Mouse (Mus musculus) heart, embryonic 14.5 days (tissue): ENCODE measurements around the gene Mid1. TPM values are rescaled to one million over a fixed set of nuclear protein-coding genes. Genes with fewer than 3 reads are reported as not detected.

Experiments
- ATAC-seq: fragments of 200-750 bp; cut with Nextera tagmentation; 2 replicates; pipeline ENCODE4 v1.8.0; 2017; ENCODE audit warnings: low read depth, moderate TSS enrichment; ENCODE audit not compliant: insufficient number of reproducible peaks, insufficient read depth, low FRiP score
- H3K27ac ChIP-seq, 2 experiments: fragments of 200-500 bp in 1 of 2; fragments of 300-500 bp in 1 of 2; sonication (generic) in 1 of 2; replicated peaks in 1 of 2; 2 replicates each; pipeline ENCODE4 v1.5.1; 2012 to 2014; ENCODE audit warnings: low read depth in 2 of 2, low read length in 2 of 2, control low read depth in 1 of 2, mild to moderate bottlenecking in 1 of 2, mixed read lengths in 1 of 2; ENCODE audit not compliant: control insufficient read depth in 1 of 2, insufficient read depth in 1 of 2
- H3K27me3 ChIP-seq: fragments of 300-500 bp; sonication (generic); 2 replicates; pipeline ENCODE4 v1.6.1; 2014; ENCODE audit warnings: mild to moderate bottlenecking, low read length, control low read depth; ENCODE audit not compliant: control insufficient read depth, insufficient read depth
- H3K36me3 ChIP-seq: fragments of 300-500 bp; sonication (generic); 2 replicates; pipeline ENCODE4 v1.6.1; 2014; ENCODE audit warnings: mild to moderate bottlenecking, control low read depth, low read length, mixed read lengths; ENCODE audit not compliant: control insufficient read depth, insufficient read depth
- H3K4me1 ChIP-seq, 2 experiments: fragments of 200-500 bp in 1 of 2; fragments of 300-500 bp in 1 of 2; sonication (generic) in 1 of 2; 2 replicates each; pipeline ENCODE4 v1.6.1; 2012 to 2014; ENCODE audit warnings: low read length in 2 of 2, control low read depth in 1 of 2, mixed read lengths in 1 of 2; ENCODE audit not compliant: control insufficient read depth in 2 of 2, insufficient read depth in 2 of 2
- H3K4me2 ChIP-seq: fragments of 300-500 bp; sonication (generic); 2 replicates; pipeline ENCODE4 v1.6.1; 2014; ENCODE audit warnings: mild to moderate bottlenecking, low read length
- H3K4me3 ChIP-seq, 2 experiments: fragments of 200-500 bp in 1 of 2; fragments of 300-500 bp in 1 of 2; sonication (generic) in 1 of 2; 2 replicates each; pipeline ENCODE4 v1.5.1; 2012 to 2014; ENCODE audit warnings: low read length in 2 of 2, mild to moderate bottlenecking in 2 of 2, control low read depth in 1 of 2, low read depth in 1 of 2, moderate library complexity in 1 of 2; ENCODE audit not compliant: control insufficient read depth in 1 of 2, insufficient read depth in 1 of 2
- H3K9ac ChIP-seq: fragments of 300-500 bp; sonication (generic); 2 replicates; pipeline ENCODE4 v1.6.1; 2014; ENCODE audit warnings: mild to moderate bottlenecking, low read length
- H3K9me3 ChIP-seq: fragments of 300-500 bp; sonication (generic); 2 replicates; pipeline ENCODE4 v1.6.1; 2016; ENCODE audit warnings: low read length, control low read depth; ENCODE audit not compliant: control insufficient read depth
- WGBS: fragments of 180-500 bp; shearing (Covaris S2); extraction: QIAGEN DNeasy Blood & Tissue Kit; methylation state at CpG from one replicate; pipeline ENCODE4 v1.1.7; 2014; 5-methylcytosine and 5-hydroxymethylcytosine counted together
- polyA plus RNA-seq: library from polyadenylated mRNA; unstranded; fragments of >200 nt; fragmentation: Nextera tagmentation; extraction: Ambion mirVana; gene quantifications from 2 replicates; pipeline ENCODE4 v1.2.1, GENCODE M21; 2014

The Mid1 gene
- polyA plus RNA-seq, 1 experiment from 2014 or later: 8.1 TPM

- Histone ChIP-seq H3K27ac (no peak overlapping the region), H3K27me3 (no peaks in the 10 kb centered on the region), H3K4me1 (peaks cover 0 to 3% of the 10 kb centered on the region in 2 experiments; a peak in 1 of 4 replicates), H3K9me3 (no peaks in the 10 kb centered on the region), H3K4me2 (no peak overlapping the region), H3K36me3 (no peaks in the 10 kb centered on the region), H3K4me3 (no peak overlapping the region), H3K9ac (no peak overlapping the region)
- ATAC-seq: no peak
- WGBS: 53% methylated on average over 5 of the region's 5 CpGs
Observed at GRCm38 (mm10) chrX:169844150-169844772, 159.3 kb downstream of the Mid1 start.

GRCm38 (mm10) chrX:169846187-169846586 lies 161.2 kb downstream of the Mid1 start:
- ATAC-seq: no peak
- WGBS: 65% methylated on average over 3 of the region's 3 CpGs
- Histone ChIP-seq H3K9ac (no peak overlapping the region), H3K4me2 (no peak overlapping the region), H3K36me3 (no peaks in the 10 kb centered on the region), H3K4me1 (peaks cover 0 to 3% of the 10 kb centered on the region in 2 experiments; a peak in 1 of 4 replicates), H3K27me3 (no peaks in the 10 kb centered on the region), H3K4me3 (no peak overlapping the region), H3K27ac (no peak overlapping the region), H3K9me3 (no peaks in the 10 kb centered on the region)

- 60% methylated on average over 2 of the region's 2 CpGs for WGBS
- Histone ChIP-seq H3K4me1 (no peaks in the 10 kb centered on the region; a peak in 1 of 4 replicates), H3K9me3 (no peaks in the 10 kb centered on the region), H3K36me3 (no peaks in the 10 kb centered on the region), H3K27me3 (no peaks in the 10 kb centered on the region), H3K4me2 (no peak overlapping the region), H3K4me3 (no peak overlapping the region), H3K27ac (no peak overlapping the region), H3K9ac (no peak overlapping the region)
- no peak for ATAC-seq
Observed at GRCm38 (mm10) chrX:169861194-169861720, 176.3 kb downstream of the Mid1 start.

- no peaks in the 10 kb centered on the region for H3K9me3 ChIP-seq
- no peak for ATAC-seq
- no peak overlapping the region for H3K4me3 ChIP-seq
- no peaks in the 10 kb centered on the region for H3K27me3 ChIP-seq
- no peaks in the 10 kb centered on the region for H3K36me3 ChIP-seq
- H3K27ac ChIP-seq: no peak overlapping the region
- H3K4me2 ChIP-seq: no peak overlapping the region
- H3K4me1 ChIP-seq: no peaks in the 10 kb centered on the region; a peak in 1 of 4 replicates
- no peak overlapping the region for H3K9ac ChIP-seq
Observed at GRCm38 (mm10) chrX:169862440-169862839, 177.4 kb downstream of the Mid1 start.

GRCm38 (mm10) chrX:169862848-169863247 lies 177.8 kb downstream of the Mid1 start:
- Histone ChIP-seq H3K4me1 (no peaks in the 10 kb centered on the region; a peak in 1 of 4 replicates), H3K9me3 (no peaks in the 10 kb centered on the region), H3K27ac (no peak overlapping the region), H3K9ac (no peak overlapping the region), H3K27me3 (no peaks in the 10 kb centered on the region), H3K36me3 (no peaks in the 10 kb centered on the region), H3K4me2 (no peak overlapping the region), H3K4me3 (no peak overlapping the region)
- WGBS: 38% methylated on average over 1 of the region's 1 CpGs
- no peak for ATAC-seq

- H3K27ac ChIP-seq: no peak overlapping the region
- WGBS: 62% methylated on average over 1 of the region's 1 CpGs
Observed at GRCm38 (mm10) chrX:169863841-169864240, 178.8 kb downstream of the Mid1 start.

GRCm38 (mm10) chrX:169868223-169868622 lies 183.2 kb downstream of the Mid1 start:
- H3K27ac ChIP-seq: no peak overlapping the region
- no peaks in the 10 kb centered on the region for H3K4me1 ChIP-seq
- no peaks in the 10 kb centered on the region for H3K9me3 ChIP-seq
- ATAC-seq: no peak
- no peaks in the 10 kb centered on the region for H3K27me3 ChIP-seq
- no peak overlapping the region for H3K9ac ChIP-seq
- 53% methylated on average over 5 of the region's 5 CpGs for WGBS
- no peak overlapping the region for H3K4me2 ChIP-seq
- no peak overlapping the region for H3K4me3 ChIP-seq
- no peaks in the 10 kb centered on the region for H3K36me3 ChIP-seq

More at GRCm38 (mm10) chrX:169863841-169864240, 178.8 kb downstream of the Mid1 start:
- Histone ChIP-seq H3K4me2 (no peak overlapping the region), H3K9me3 (no peaks in the 10 kb centered on the region), H3K4me1 (no peaks in the 10 kb centered on the region; a peak in 1 of 4 replicates), H3K9ac (no peak overlapping the region), H3K4me3 (no peak overlapping the region), H3K27me3 (no peaks in the 10 kb centered on the region), H3K36me3 (no peaks in the 10 kb centered on the region)
- no peak for ATAC-seq

GRCm38 (mm10) chrX:169874475-169874874 lies 189.5 kb downstream of the Mid1 start:
- ATAC-seq: no peak
- H3K4me3 ChIP-seq: no peak overlapping the region
- H3K27ac ChIP-seq: no peak overlapping the region
- no peak overlapping the region for H3K4me2 ChIP-seq
- no peaks in the 10 kb centered on the region for H3K36me3 ChIP-seq
- H3K9ac ChIP-seq: no peak overlapping the region
- H3K4me1 ChIP-seq: no peaks in the 10 kb centered on the region
- H3K27me3 ChIP-seq: no peaks in the 10 kb centered on the region
- H3K9me3 ChIP-seq: no peaks in the 10 kb centered on the region
- WGBS: 97% methylated on average over 1 of the region's 1 CpGs
